Mouse (Mus musculus) testis, adult 10 weeks (tissue): ENCODE results near the gene Zfp229. TPM values are rescaled to one million over a fixed set of nuclear protein-coding genes. Genes with fewer than 3 reads are reported as not detected.

ENCODE experiments used
- polyA plus RNA-seq: library from polyadenylated mRNA; stranded (reverse); fragments of 350-450 nt; fragmentation: Illumina TruSeq; extraction: RNeasy Lipid Tissue Mini Kit (QIAGEN cat#74804); gene quantifications from one replicate; pipeline ENCODE4 v1.2.3, GENCODE M21; 2014; ENCODE audit warnings: low read depth, low replicate concordance

Zfp229 gene
- polyA plus RNA-seq: 6.4 TPM

DNA sequence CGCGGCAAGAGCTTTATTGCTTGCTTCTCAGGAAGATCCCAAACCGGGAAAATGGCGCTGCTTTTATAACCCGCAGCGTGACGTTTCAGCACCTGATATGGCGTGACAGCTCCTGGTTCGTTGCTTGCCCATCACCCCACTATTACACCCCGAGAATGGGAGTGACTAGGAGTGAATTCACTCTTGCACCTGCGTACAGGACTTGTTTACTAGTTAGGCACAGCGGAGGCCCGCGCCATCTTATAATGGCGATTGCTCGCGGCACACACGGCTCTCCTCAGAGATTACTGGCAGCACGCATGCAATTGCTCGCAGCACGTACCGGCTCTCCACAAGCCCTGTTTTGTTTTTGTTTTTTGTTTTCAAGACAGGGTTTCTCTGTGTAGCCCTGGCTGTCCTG, at the start of gene Zfp229:
Gene Zfp229 (plus strand): TSS at position 301 of the 400 bp plus-strand sequence.

GRCm38 (mm10) chr17:21691560-21691959, 39.0 kb upstream of the Zfp229 start, which contains the start of gene Gm10226:
Gene Gm10226, plus strand, starts transcription at chr17:21691860.

GRCm38 (mm10) chr17:21707343-21707996, 23.1 kb upstream of the Zfp229 start, which contains the start of gene Zfp760:
Gene Zfp760, plus strand, starts transcription at chr17:21707741.

Other genes with a start within 250 kb of the Zfp229 start
- gene Zfp53, start 241.8 kb upstream of the Zfp229 start, polyA plus RNA-seq: 4.3 TPM
- gene Zfp52, start 195.3 kb upstream of the Zfp229 start, polyA plus RNA-seq: 4.0 TPM
- gene Zfp948, start 163.8 kb upstream of the Zfp229 start, polyA plus RNA-seq: 5.5 TPM
- gene Zfp983, start 80.2 kb upstream of the Zfp229 start, polyA plus RNA-seq: 2.4 TPM
- gene Gm10226, start 38.9 kb upstream of the Zfp229 start, polyA plus RNA-seq: 17.7 TPM
- 3.3 TPM for gene Zfp760, start 23.1 kb upstream of the Zfp229 start, polyA plus RNA-seq
- 2.9 TPM for gene Zfp820, start 115.0 kb downstream of the Zfp229 start, polyA plus RNA-seq
- gene Zfp995, start 179.1 kb downstream of the Zfp229 start, polyA plus RNA-seq: 7.7 TPM
- gene Zfp942, start 231.7 kb downstream of the Zfp229 start, polyA plus RNA-seq: 62.7 TPM
- gene Zfp943, start 231.8 kb downstream of the Zfp229 start, polyA plus RNA-seq: 51.9 TPM